Mouse (Mus musculus): Measurements from ENCODE around the gene Gm5862. TPM values are rescaled to one million over a fixed set of nuclear protein-coding genes. Genes with fewer than 3 reads are reported as not detected.
"Not testable (repeated sequence)": the region's sequence is repeated elsewhere in the genome, so short reads cannot be mapped to it uniquely, and the experiment has no call there.

Gene Gm5862
- 0.14 TPM in 1 of 2 replicates, not detected in the other for polyA plus RNA-seq (2016; fragmentation: Nextera tagmentation; extraction: Ambion mirVana)

GRCm38 (mm10) chr5:26022816-26023215 lies at the start of gene Gm5862:
TSS of gene Gm5862 (minus strand) at chr5:26022916.
- not testable (repeated sequence) for H3K36me3 ChIP-seq; DNase-seq (ENCODE audit: low spot score); H3K9me3 ChIP-seq; H3K4me1 ChIP-seq; H3K27me3 ChIP-seq (ENCODE audit: insufficient read depth, poor library complexity, severe bottlenecking); H3K4me3 ChIP-seq; H3K27ac ChIP-seq
- WGBS = no CpG with 5 or more reads among the region's 3 CpGs

- H3K27ac ChIP-seq = no peak overlapping the region
- H3K27me3 ChIP-seq (ENCODE audit: insufficient read depth, poor library complexity, severe bottlenecking) = no peaks in the 10 kb centered on the region
- no peaks in the 10 kb centered on the region for H3K36me3 ChIP-seq
- no peak for DNase-seq (ENCODE audit: low spot score)
- no peaks in the 10 kb centered on the region; the same call in 1 of the 2 replicates for H3K4me1 ChIP-seq
- no peak overlapping the region for H3K4me3 ChIP-seq
- H3K9me3 ChIP-seq = no peaks in the 10 kb centered on the region; the same call in 1 of the 2 replicates
- 75% methylated on average over 24 of the region's 24 CpGs for WGBS
Measured at GRCm38 (mm10) chr5:26070716-26071115, 48.0 kb upstream of the Gm5862 start.

- not testable (repeated sequence) for H3K4me3 ChIP-seq; H3K4me1 ChIP-seq; H3K27me3 ChIP-seq (ENCODE audit: insufficient read depth, poor library complexity, severe bottlenecking); DNase-seq (ENCODE audit: low spot score); H3K9me3 ChIP-seq; H3K36me3 ChIP-seq; H3K27ac ChIP-seq
- WGBS = no CpG with 5 or more reads among the region's 2 CpGs
Measured at GRCm38 (mm10) chr5:26058481-26058880, 35.8 kb upstream of the Gm5862 start, which contains the start of gene Gm7347. TSS of gene Gm7347 (minus strand) at chr5:26058581.

- H3K36me3 ChIP-seq; H3K4me1 ChIP-seq; H3K27me3 ChIP-seq (ENCODE audit: insufficient read depth, poor library complexity, severe bottlenecking); DNase-seq (ENCODE audit: low spot score); H3K27ac ChIP-seq; H3K4me3 ChIP-seq; H3K9me3 ChIP-seq: not testable (repeated sequence)
- WGBS = 69% methylated on average over 2 of the region's 2 CpGs
Measured at GRCm38 (mm10) chr5:26039458-26039857, 16.7 kb upstream of the Gm5862 start, which contains the start of gene Speer4a. TSS of gene Speer4a (minus strand) at chr5:26039558.

- not testable (repeated sequence) for H3K4me1 ChIP-seq; H3K4me3 ChIP-seq; H3K36me3 ChIP-seq; H3K27ac ChIP-seq; H3K9me3 ChIP-seq; DNase-seq (ENCODE audit: low spot score)
- WGBS = 52% methylated on average over 7 of the region's 7 CpGs
- peaks cover 10% of the 10 kb centered on the region for H3K27me3 ChIP-seq (ENCODE audit: insufficient read depth, poor library complexity, severe bottlenecking)
Measured at GRCm38 (mm10) chr5:26007697-26008096, 15.0 kb downstream of the Gm5862 start.

- not testable (repeated sequence) for H3K9me3 ChIP-seq, H3K36me3 ChIP-seq, H3K27ac ChIP-seq, H3K4me1 ChIP-seq
- Histone ChIP-seq H3K27me3 (ENCODE audit: insufficient read depth, poor library complexity, severe bottlenecking) (peaks cover 10% of the 10 kb centered on the region), H3K4me3 (peak overlapping the region; percentile 51)
- WGBS = 14% methylated on average over 45 of the region's 45 CpGs
- peak; percentile 83 for DNase-seq (ENCODE audit: low spot score)
Measured at GRCm38 (mm10) chr5:26006937-26007695, 15.6 kb downstream of the Gm5862 start.

GRCm38 (mm10) chr5:26004698-26005097 lies 18.0 kb downstream of the Gm5862 start, which contains the start of gene Gm1979:
TSS of gene Gm1979 (minus strand) at chr5:26004798.
- not testable (repeated sequence) for H3K4me3 ChIP-seq; H3K4me1 ChIP-seq; H3K36me3 ChIP-seq; DNase-seq (ENCODE audit: low spot score); H3K27ac ChIP-seq; H3K9me3 ChIP-seq
- 92% methylated on average over 1 of the region's 2 CpGs for WGBS
- peaks cover 10% of the 10 kb centered on the region for H3K27me3 ChIP-seq (ENCODE audit: insufficient read depth, poor library complexity, severe bottlenecking)

GRCm38 (mm10) chr5:25988550-25988949 lies 34.2 kb downstream of the Gm5862 start, which contains the start of gene Gm21698:
TSS of gene Gm21698 (minus strand) at chr5:25988650.
- not testable (repeated sequence) for H3K27me3 ChIP-seq (ENCODE audit: insufficient read depth, poor library complexity, severe bottlenecking); H3K27ac ChIP-seq; DNase-seq (ENCODE audit: low spot score); H3K4me1 ChIP-seq; H3K4me3 ChIP-seq; H3K36me3 ChIP-seq; H3K9me3 ChIP-seq
- WGBS = no CpG with 5 or more reads among the region's 3 CpGs

GRCm38 (mm10) chr5:25972563-25972962 lies 50.2 kb downstream of the Gm5862 start, which contains the start of gene Gm21680:
TSS of gene Gm21680 (minus strand) at chr5:25972663.
- H3K4me1 ChIP-seq; H3K27me3 ChIP-seq (ENCODE audit: insufficient read depth, poor library complexity, severe bottlenecking); H3K27ac ChIP-seq; DNase-seq (ENCODE audit: low spot score); H3K4me3 ChIP-seq; H3K36me3 ChIP-seq; H3K9me3 ChIP-seq: not testable (repeated sequence)
- no CpG with 5 or more reads among the region's 2 CpGs for WGBS

Other genes starting within 250 kb of the Gm5862 start
- not detected in 2 replicates for gene Gm21663, start 80.5 kb downstream of the Gm5862 start, polyA plus RNA-seq (2016; fragmentation: Nextera tagmentation; extraction: Ambion mirVana)
- gene Gm21671, start 68.5 kb downstream of the Gm5862 start, polyA plus RNA-seq (2016; fragmentation: Nextera tagmentation; extraction: Ambion mirVana) = 0.15 TPM in 1 of 2 replicates, not detected in the other
- 0.09 and 0.20 TPM in 2 replicates for gene Gm21680, start 50.3 kb downstream of the Gm5862 start, polyA plus RNA-seq (2016; fragmentation: Nextera tagmentation; extraction: Ambion mirVana)
- gene Gm21698, start 34.3 kb downstream of the Gm5862 start, polyA plus RNA-seq (2016; fragmentation: Nextera tagmentation; extraction: Ambion mirVana) = 0.26 TPM in 1 of 2 replicates, not detected in the other
- 0.14 and 0.18 TPM in 2 replicates for gene Gm1979, start 18.1 kb downstream of the Gm5862 start, polyA plus RNA-seq (2016; fragmentation: Nextera tagmentation; extraction: Ambion mirVana)
- gene Speer4a, start 16.6 kb upstream of the Gm5862 start, polyA plus RNA-seq (2016; fragmentation: Nextera tagmentation; extraction: Ambion mirVana) = 0.05 and 0.26 TPM in 2 replicates
- gene Gm7347, start 35.7 kb upstream of the Gm5862 start, polyA plus RNA-seq (2016; fragmentation: Nextera tagmentation; extraction: Ambion mirVana) = not detected in 2 replicates
- gene Gm10471, start 66.4 kb upstream of the Gm5862 start, polyA plus RNA-seq (2016; fragmentation: Nextera tagmentation; extraction: Ambion mirVana) = not detected in 2 replicates
- 0.33 TPM in 1 of 2 replicates, not detected in the other for gene 5031410I06Rik, start 82.4 kb upstream of the Gm5862 start, polyA plus RNA-seq (2016; fragmentation: Nextera tagmentation; extraction: Ambion mirVana)
- gene Gm10220, start 98.5 kb upstream of the Gm5862 start, polyA plus RNA-seq (2016; fragmentation: Nextera tagmentation; extraction: Ambion mirVana) = not detected in 2 replicates
- gene Gm7361, start 234.8 kb upstream of the Gm5862 start, polyA plus RNA-seq (2016; fragmentation: Nextera tagmentation; extraction: Ambion mirVana) = not detected in 2 replicates

Measured in heart, embryonic 10.5 days (tissue).